Comparison of ENCODE assay signal across 16 mouse cellular contexts in genomic region chr15:80401387-80401898, GRCm38 (mm10).
DNase-seq lines count a peak whose midpoint lies in the region; ATAC-seq lines count a peak whose summit lies in the region.
"Had no signal": no experiment of that assay in that cellular context is flagged by ENCODE, and none has a peak within 500 bp of the region (broad histone marks: within the 10 kb centered on the region; RNA-seq: fewer than 3 reads in every experiment).

No protein-coding gene starts in this region.

- 34% methylated on average over 2 of the region's 2 CpGs for WGBS in neural tube, embryonic 13.5 days
- 51% methylated on average over 2 of the region's 2 CpGs for WGBS in neural tube, embryonic 15.5 days

- no peaks in the 10 kb centered on the region for H3K27me3 ChIP-seq in neural tube, embryonic 13.5 days
- no peaks in the 10 kb centered on the region for H3K27me3 ChIP-seq in neural tube, embryonic 15.5 days (replicated peaks)
- H3K27me3 ChIP-seq: embryonic facial prominence, embryonic 12.5 days; neural tube, embryonic 12.5 days had no signal

- H3K27ac ChIP-seq in neural tube, embryonic 13.5 days (replicated peaks), result no peak overlapping the region
- no peak overlapping the region for H3K27ac ChIP-seq in neural tube, embryonic 15.5 days (replicated peaks)
- H3K27ac ChIP-seq: embryonic facial prominence, embryonic 12.5 days; neural tube, embryonic 12.5 days had no signal

- H3K36me3 ChIP-seq in neural tube, embryonic 13.5 days, result no peaks in the 10 kb centered on the region
- no peaks in the 10 kb centered on the region for H3K36me3 ChIP-seq in neural tube, embryonic 15.5 days
- H3K36me3 ChIP-seq: embryonic facial prominence, embryonic 12.5 days; neural tube, embryonic 12.5 days had no signal

- no peak for DNase-seq in frontal cortex, postnatal 10 days (ENCODE audit: low spot score in 2 of 2)
- peak; percentile 5 to 60 for DNase-seq in kidney, postnatal 25 days
- DNase-seq in thymus, adult 18-20 months, result no peak
- no peak for DNase-seq in spleen, postnatal 4 days (ENCODE audit: low spot score in 2 of 2)
- no peak for DNase-seq in embryo, embryonic 10.5 days (ENCODE audit: low spot score)
- DNase-seq: adrenal gland, adult 8-10 months; B cell, adult 2 months; cerebellum, adult 18-20 months; heart, postnatal 36 days; thymus, postnatal 14 days had no signal

- no peak overlapping the region for H3K4me2 ChIP-seq in neural tube, embryonic 13.5 days
- no peak overlapping the region for H3K4me2 ChIP-seq in neural tube, embryonic 15.5 days
- H3K4me2 ChIP-seq: embryonic facial prominence, embryonic 12.5 days; liver, embryonic 11.5 days; neural tube, embryonic 12.5 days had no signal

- H3K9me3 ChIP-seq in neural tube, embryonic 13.5 days, result 0 out of 2 replicates have a peak, but pooled peaks cover 4% of the 10 kb centered on the region
- no peaks in the 10 kb centered on the region for H3K9me3 ChIP-seq in neural tube, embryonic 15.5 days (replicated peaks)
- H3K9me3 ChIP-seq: embryonic facial prominence, embryonic 12.5 days had no signal

- peaks cover 9% of the 10 kb centered on the region for H3K4me1 ChIP-seq in neural tube, embryonic 13.5 days (replicated peaks)
- H3K4me1 ChIP-seq in neural tube, embryonic 15.5 days, result peaks cover 6% of the 10 kb centered on the region
- H3K4me1 ChIP-seq: embryonic facial prominence, embryonic 12.5 days had no signal

- peak; percentile 16; the same call in 1 of the 2 replicates for ATAC-seq in frontal cortex, adult (ENCODE audit: low TSS enrichment)
- ATAC-seq in neural tube, embryonic 13.5 days (ENCODE audit: low read depth), result peak; percentile 50; the same call in 1 of the 2 replicates
- no peak for ATAC-seq in neural tube, embryonic 15.5 days (ENCODE audit: low FRiP score)

- H3K4me3 ChIP-seq in neural tube, embryonic 13.5 days, result no peak overlapping the region
- no peak overlapping the region for H3K4me3 ChIP-seq in neural tube, embryonic 15.5 days (replicated peaks)
- H3K4me3 ChIP-seq: embryonic facial prominence, embryonic 12.5 days; neural tube, embryonic 12.5 days had no signal

- no peak overlapping the region for H3K9ac ChIP-seq in neural tube, embryonic 13.5 days
- no peak overlapping the region for H3K9ac ChIP-seq in neural tube, embryonic 15.5 days (replicated peaks)
- H3K9ac ChIP-seq: embryonic facial prominence, embryonic 12.5 days; neural tube, embryonic 12.5 days had no signal

Comparison
In these comparisons a context has a peak if more than half of its experiments do, and no peak if none do; other contexts are left out.
1. DNase-seq: peak in kidney, postnatal 25 days (2 of 2); none in frontal cortex, postnatal 10 days (0 of 2), thymus, adult 18-20 months (0 of 2), spleen, postnatal 4 days (0 of 2) and embryo, embryonic 10.5 days (single experiment).